Mouse (Mus musculus): ENCODE measurements at regions not wholly inside any gene's neighbourhood (a gene's known extent, or its start where the extent isn't known, plus 50 kb on each side); places are given as distances from the start of the nearest gene placed in this dataset.
A peak's percentile ranks its signal among the peaks of the same experiment; 100 is the strongest.

DNA sequence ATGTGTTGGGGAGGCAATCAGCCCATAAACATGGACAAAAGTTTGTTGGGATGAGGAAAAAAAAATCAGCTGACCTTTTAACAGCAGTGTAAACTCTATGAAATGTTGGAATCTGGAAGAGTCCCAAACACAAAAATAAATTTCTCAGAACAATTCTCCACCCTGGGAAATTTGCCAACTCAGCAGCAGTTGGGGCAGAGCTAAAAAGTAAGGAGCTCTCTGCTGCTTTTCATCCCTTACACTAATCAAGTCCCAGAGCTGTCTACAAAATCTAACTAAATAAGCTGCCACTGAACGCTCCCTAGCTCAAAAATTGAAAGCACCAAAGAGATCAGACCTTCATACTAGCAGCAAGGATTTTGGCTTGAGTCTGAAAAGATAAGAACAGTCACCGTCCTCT lies 176.6 kb upstream of the Egflam start:
- no peak for DNase-seq

GRCm38 (mm10) chr15:7578439-7578838 lies 180.2 kb upstream of the Egflam start:
- peak; percentile 12 for DNase-seq

DNA sequence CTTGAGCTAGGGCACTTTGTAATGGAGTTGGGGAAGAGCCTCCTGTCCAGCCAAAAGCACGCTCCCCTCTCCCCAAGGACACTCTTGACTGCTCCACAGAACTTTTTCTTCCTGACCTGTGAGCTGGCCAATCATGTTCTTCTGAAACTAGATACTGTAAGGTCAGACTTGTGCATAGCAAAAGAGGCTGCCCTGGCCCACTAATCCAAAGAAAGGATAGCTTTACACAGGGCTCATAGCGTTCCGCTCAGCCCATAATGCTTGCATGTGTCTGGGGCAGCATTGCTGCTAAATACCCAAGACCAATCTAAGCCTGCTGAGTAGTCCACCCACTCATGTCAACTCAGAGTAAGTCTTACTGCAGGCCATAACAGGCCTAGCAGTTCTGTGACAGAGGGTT lies 189.0 kb upstream of the Egflam start:
- DNase-seq: no peak

GRCm38 (mm10) chr15:7591486-7591885 lies 193.3 kb upstream of the Egflam start:
- no peak for DNase-seq

GRCm38 (mm10) chr15:7597335-7597734 lies 199.1 kb upstream of the Egflam start:
- DNase-seq: no peak

- no peak for DNase-seq
Observed at GRCm38 (mm10) chr15:7597805-7598204, 199.6 kb upstream of the Egflam start.

DNA sequence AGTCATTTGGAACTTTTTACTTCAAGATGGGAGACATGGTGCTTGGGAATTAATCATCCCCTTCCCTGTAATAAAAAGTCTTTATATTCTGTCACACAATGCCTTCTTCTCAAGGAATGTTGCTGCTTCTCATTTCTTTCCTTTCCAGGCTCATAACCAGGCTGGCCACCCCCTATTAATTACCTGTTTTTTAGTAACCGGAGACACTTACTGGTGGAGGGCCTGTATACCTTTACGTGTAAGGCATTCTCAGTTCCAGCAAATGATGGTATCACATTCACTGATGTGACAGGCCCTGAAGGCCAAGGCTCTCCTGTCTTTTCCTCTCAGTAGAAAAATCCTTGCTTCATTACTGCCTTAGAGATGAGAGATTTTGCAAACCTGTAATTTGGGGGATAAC lies 203.3 kb upstream of the Egflam start:
- DNase-seq: no peak

DNA sequence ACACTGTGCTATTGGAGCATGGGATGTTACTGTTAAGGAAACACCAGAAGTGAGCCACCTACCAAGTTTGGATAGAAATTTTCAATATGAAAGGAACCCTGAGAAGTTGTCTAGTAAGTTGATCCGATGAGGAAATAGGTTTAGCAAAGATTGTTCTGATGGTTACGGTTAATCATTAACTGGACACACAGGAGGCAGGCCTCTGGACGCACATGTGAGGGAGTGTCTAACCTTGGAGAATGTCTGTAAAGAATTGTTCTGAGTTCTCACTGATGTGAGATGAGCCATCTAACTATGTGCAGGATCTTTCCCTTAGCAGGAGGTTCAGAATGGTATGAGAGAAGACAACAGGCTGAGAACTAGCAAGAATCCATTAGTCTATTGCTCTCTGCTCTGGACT lies 205.8 kb upstream of the Gdnf start:
- no peak for DNase-seq

GRCm38 (mm10) chr15:7617954-7618353 lies 192.7 kb upstream of the Gdnf start:
- DNase-seq: no peak

DNA sequence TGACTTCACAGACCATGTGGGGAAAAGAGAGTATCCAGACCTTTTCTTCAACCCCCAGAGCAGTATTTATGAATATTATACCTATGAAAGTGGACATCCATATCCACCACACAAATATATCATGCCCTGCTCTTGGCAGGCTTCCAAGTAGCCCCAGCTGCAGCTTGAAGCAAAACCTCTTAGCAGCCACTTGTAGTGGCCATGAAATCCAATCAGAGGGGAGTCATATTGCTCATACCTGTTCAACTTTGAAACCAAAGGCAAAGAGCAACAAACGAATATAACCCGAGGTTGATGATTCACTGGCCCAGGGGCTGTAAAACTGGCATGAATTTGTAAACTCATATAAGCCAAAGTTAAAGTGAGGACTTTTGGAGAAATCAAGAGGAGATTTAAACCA lies 187.6 kb upstream of the Gdnf start:
- DNase-seq: no peak

- no peak for DNase-seq
Observed at GRCm38 (mm10) chr15:7624689-7625472, 185.8 kb upstream of the Gdnf start.

DNA sequence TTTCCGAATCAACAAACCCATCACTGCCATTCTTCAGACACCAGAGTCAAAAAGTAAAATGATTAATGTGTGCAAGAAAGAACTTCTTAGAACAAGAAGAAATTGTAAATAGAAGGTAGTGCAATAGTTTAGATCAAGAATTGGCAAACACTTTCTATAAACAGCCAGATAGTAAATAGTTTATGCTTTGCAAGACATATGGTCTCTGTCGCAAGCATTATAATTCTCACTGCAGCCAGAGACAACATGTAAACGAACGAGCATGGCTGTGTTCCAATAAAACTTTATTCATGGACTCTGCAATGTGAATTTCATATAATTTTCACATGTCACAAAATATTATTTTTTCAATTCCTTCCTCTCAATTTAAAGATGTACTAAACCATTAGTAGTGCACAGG lies 180.8 kb upstream of the Gdnf start:
- DNase-seq: no peak

GRCm38 (mm10) chr15:7635234-7635633 lies 175.4 kb upstream of the Gdnf start:
- DNase-seq: no peak

DNA sequence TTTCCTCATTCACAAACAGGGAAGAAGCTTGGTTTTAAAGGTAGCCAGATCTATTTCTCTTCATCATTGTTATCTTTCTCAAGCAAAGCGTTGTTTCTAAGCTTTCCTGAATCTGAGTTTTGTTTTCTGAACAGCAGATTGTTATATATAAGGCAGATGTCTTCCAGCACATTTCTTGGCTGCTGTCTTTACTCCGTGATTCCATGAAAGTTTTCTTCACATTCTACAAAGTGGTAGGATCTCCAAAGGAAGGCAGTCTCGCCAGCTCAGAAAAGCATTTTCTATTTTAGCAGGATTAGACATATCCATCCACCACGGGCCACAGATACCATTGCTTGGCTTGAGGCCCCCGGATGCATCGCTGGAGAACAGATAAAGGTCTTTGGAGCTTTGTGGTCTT lies 171.2 kb upstream of the Gdnf start:
- no peak for DNase-seq

DNA sequence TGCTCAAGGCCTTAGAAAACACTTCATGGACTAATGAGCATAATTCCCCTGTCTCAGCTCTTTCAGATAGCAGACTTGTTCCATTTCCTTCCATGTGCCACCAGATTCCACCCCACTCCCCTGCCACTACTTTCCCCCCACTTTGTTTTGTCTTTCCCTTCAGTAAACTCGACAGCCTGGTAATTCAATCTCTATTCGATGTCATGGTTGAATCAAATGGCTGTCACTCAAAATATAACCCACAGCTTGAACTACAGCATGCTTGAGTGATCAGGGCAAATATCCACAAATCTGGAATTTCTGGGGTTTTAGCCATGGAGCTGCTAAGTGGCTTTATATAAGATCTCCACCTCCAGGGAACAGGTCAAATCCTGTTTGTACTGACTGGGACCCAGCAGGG lies 168.6 kb upstream of the Gdnf start:
- DNase-seq: peak; percentile 20

- no peak for DNase-seq
Observed at GRCm38 (mm10) chr15:7650705-7651104, 159.9 kb upstream of the Gdnf start.

- no peak for DNase-seq
Observed at GRCm38 (mm10) chr15:7663888-7664287, 146.8 kb upstream of the Gdnf start.

- DNase-seq: no peak
Observed at GRCm38 (mm10) chr15:7669631-7670030, 141.0 kb upstream of the Gdnf start.

DNA sequence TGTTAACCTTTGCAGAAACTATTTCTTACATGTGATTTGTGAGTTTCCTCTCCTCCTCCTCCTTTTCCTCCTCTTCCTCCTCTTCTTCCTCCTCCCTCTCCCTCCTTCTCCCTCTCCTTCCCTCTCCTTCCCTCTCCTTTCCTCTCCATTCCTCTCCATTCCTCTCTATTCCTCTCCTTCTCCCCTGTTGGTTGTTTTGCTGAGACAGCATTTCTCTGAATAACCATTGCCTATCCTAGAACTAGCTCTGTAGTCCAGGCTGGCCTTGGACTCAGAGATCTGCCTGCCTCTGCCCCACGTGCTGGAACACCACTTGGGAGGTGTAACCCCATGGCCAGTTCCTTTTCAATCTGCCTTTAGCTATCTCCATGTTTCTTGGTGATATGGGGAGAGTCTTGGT lies 133.7 kb upstream of the Gdnf start:
- no peak for DNase-seq

DNA sequence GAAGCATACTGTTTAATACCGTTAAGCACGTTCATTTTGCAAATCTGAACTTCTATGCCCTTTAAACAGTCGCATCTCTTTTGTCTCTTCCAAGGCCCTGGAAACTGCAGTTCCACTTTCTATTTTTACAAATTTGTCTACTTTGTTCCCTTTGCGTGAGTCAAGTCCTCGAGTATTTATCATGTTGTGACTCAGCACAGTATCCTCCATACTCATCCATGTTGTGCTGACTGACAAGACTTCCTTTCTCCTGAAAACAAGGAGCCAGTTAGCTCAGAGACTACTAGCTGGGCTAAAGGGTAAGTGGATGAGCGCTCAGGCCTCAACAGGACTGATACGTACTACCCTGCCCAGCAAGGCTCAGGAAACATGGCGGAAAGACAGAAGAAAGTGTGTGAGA lies 131.9 kb upstream of the Gdnf start:
- DNase-seq: no peak

DNA sequence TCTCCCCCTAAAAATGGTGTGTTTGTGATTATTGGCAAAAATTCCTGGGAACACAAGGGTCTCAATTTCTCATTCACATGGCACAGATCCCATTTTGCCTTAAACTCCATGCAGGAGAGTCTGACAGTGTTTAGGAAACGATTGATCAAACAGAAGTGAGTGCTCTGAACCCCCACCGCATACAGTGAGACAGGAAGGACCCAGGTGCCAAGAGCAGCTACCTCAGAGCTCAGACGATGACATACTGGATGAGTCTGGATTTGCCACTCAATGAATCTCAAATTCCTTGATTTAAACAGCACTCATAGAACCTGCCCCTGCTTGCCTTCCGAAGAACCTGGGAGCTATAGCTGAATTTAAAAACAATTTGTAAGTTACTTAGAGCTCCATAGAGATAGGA lies 129.6 kb upstream of the Gdnf start:
- no peak for DNase-seq

GRCm38 (mm10) chr15:7683235-7683974 lies 127.2 kb upstream of the Gdnf start:
- peak; percentile 42 for DNase-seq

GRCm38 (mm10) chr15:7691251-7691650 lies 119.4 kb upstream of the Gdnf start:
- DNase-seq: no peak

GRCm38 (mm10) chr15:7692096-7692495 lies 118.5 kb upstream of the Gdnf start:
- DNase-seq: no peak

DNA sequence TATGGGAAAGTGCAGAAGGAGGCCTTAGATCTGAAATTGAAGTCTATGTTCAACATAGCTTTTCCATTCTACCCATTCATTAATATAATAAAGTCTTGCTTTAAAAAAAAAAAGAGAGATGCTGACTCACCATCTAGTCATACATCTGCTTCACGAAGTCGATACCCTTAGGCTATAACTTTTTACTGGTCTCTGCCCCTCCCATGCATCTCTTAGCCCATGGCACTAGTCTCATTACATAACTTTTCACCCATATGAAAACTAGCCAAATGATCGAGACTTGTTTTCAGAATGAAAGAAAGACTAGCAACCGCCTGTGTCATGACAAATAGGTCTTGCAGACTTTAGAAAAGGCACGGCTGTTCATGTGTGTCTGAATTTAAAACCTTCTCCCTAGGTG lies 116.6 kb upstream of the Gdnf start:
- DNase-seq: no peak

All from embryo, embryonic 11 days (tissue).